Comparison of ENCODE assay signal across 22 mouse cellular contexts in genomic region chr17:75768654-75769053, GRCm38 (mm10).
DNase-seq lines count a peak whose midpoint lies in the region; TF ChIP-seq lines count a peak whose summit lies in the region.
"Had no signal": no experiment of that assay in that cellular context is flagged by ENCODE, and none has a peak within 500 bp of the region (broad histone marks: within the 10 kb centered on the region; RNA-seq: fewer than 3 reads in every experiment).

No protein-coding gene starts in this region.

- WGBS in cerebellum, adult 2 months: 87% methylated on average over 6 of the region's 6 CpGs

- TF ChIP-seq POLR2A in cerebellum, adult 2 months (IDR thresholded peaks at IDR 0.05; ENCODE audit: borderline replicate concordance, insufficient read depth, low read length): no peak
- TF ChIP-seq POLR2A in testis, adult 2 months (IDR thresholded peaks at IDR 0.05; ENCODE audit: control insufficient read depth, low read depth, low read length): no peak

- intact Hi-C loops in left cerebral cortex, adult 2 months (cut with DNase I): no loop called here

- H3K27ac ChIP-seq in cerebellum, adult 2 months (ENCODE audit: insufficient read depth, low read length): no peak overlapping the region
- H3K27ac ChIP-seq in left cerebral cortex, adult 2 months: no peak overlapping the region
- H3K27ac ChIP-seq in testis, adult 2 months (ENCODE audit: control insufficient read depth, insufficient read depth, low read depth, low read length): no peak overlapping the region
- H3K27ac ChIP-seq: embryonic facial prominence, embryonic 10.5 days; heart, embryonic 15.5 days; limb, embryonic 10.5 days; liver, embryonic 15.5 days; midbrain, embryonic 15.5 days had no signal

- no peaks in the 10 kb centered on the region for H3K36me3 ChIP-seq in testis, adult 2 months (ENCODE audit: control insufficient read depth, insufficient read depth, low read length)
- H3K36me3 ChIP-seq: embryonic facial prominence, embryonic 10.5 days; heart, embryonic 15.5 days; limb, embryonic 10.5 days; liver, embryonic 15.5 days; midbrain, embryonic 15.5 days had no signal

- no peak overlapping the region for H3K4me3 ChIP-seq in cerebellum, adult 2 months (replicated peaks; ENCODE audit: insufficient read depth, low read depth, low read length)
- H3K4me3 ChIP-seq in left cerebral cortex, adult 2 months: no peak overlapping the region
- no peak overlapping the region for H3K4me3 ChIP-seq in testis, adult 2 months (ENCODE audit: control insufficient read depth, low read depth, low read length)
- H3K4me3 ChIP-seq: embryonic facial prominence, embryonic 10.5 days; heart, embryonic 15.5 days; limb, embryonic 10.5 days; liver, embryonic 15.5 days; midbrain, embryonic 15.5 days had no signal

- 0 out of 2 replicates have a peak, but pooled peaks have one; percentile 9 for TF ChIP-seq CTCF in cerebellum, adult 2 months (IDR thresholded peaks at IDR 0.05; ENCODE audit: borderline replicate concordance, insufficient read depth, low read depth, low read length)
- peak; percentile 15 for TF ChIP-seq CTCF in left cerebral cortex, adult 2 months (IDR thresholded peaks at IDR 0.05)
- TF ChIP-seq CTCF in testis, adult 2 months (IDR thresholded peaks at IDR 0.05; ENCODE audit: control insufficient read depth, insufficient read depth, insufficient replicate concordance, low read depth, low read length): peak; percentile 38; the same call in 1 of the 2 replicates

- H3K4me1 ChIP-seq in cerebellum, adult 2 months (ENCODE audit: control insufficient read depth, insufficient read depth, low read length): no peaks in the 10 kb centered on the region
- H3K4me1 ChIP-seq in testis, adult 2 months (ENCODE audit: control insufficient read depth, insufficient read depth, low read length): no peaks in the 10 kb centered on the region
- H3K4me1 ChIP-seq: embryonic facial prominence, embryonic 10.5 days; heart, embryonic 15.5 days; limb, embryonic 10.5 days; liver, embryonic 15.5 days; midbrain, embryonic 15.5 days had no signal

- no peak for DNase-seq in cerebellum, adult 2 months
- no peak for DNase-seq in cerebellum, adult 9-10 months
- no peak for DNase-seq in left cerebral cortex, adult 2 months (ENCODE audit: extremely low spot score in 1 of 2, low spot score in 2 of 2)
- no peak for DNase-seq in left cerebral cortex, adult 11 months (ENCODE audit: low spot score)
- DNase-seq in testis, postnatal 14 days (ENCODE audit: low spot score): no peak
- no peak for DNase-seq in adrenal gland, adult 18-20 months (ENCODE audit: low spot score in 2 of 2)
- DNase-seq in thymus, postnatal 14 days: no peak
- DNase-seq: adrenal gland, postnatal 10 days; cerebellum, adult 18-20 months; heart, adult 18-20 months; kidney, adult 8-10 months; kidney, postnatal 14 days; lung, postnatal 36 days; retina, postnatal 1 day; right cerebral cortex, postnatal 4 days; thymus, postnatal 25 days had no signal

- H3K27me3 ChIP-seq in cerebellum, adult 2 months (ENCODE audit: control insufficient read depth, insufficient read depth, low read length): no peaks in the 10 kb centered on the region
- no peaks in the 10 kb centered on the region for H3K27me3 ChIP-seq in testis, adult 2 months (ENCODE audit: control insufficient read depth, insufficient read depth, low read length)
- H3K27me3 ChIP-seq: heart, embryonic 15.5 days; liver, embryonic 15.5 days; midbrain, embryonic 15.5 days had no signal
